Mouse (Mus musculus) bone marrow macrophage, adult 2 months (primary cell): Measurements from ENCODE around the gene Ilf3.

ENCODE experiments used
- CTCF ChIP-seq: IDR thresholded peaks from 2 replicates; pipeline ENCODE4 v1.5.1; 2012; ENCODE audit warnings: low read depth, mild to moderate bottlenecking, low read length, moderate library complexity
- POLR2A ChIP-seq: IDR thresholded peaks from 2 replicates; pipeline ENCODE4 v1.6.1; 2012; ENCODE audit warnings: mild to moderate bottlenecking, low read depth, low read length, borderline replicate concordance

DNA sequence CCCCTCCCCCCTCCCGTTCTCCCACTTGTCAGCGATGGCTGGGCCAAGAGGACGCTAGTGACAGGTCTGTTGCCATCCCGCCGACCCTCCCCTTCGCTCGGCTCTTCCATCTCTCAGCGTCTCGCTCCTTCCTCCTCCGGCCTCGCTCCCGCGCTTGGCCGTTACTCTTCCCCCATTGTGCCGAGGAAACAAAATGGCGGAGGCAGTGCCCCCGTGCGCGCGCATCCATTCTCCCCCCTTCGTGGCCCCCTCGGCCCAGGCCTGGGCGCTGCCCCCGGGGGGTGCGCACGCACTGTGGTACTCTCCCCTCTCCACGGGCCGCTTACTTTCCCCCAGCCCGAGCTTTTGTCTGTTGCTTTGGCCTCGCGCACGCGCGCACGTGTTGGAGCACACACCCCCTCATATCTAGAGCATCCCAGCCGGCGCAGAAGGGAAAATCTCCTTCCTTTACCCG, 487 bp downstream of the Ilf3 start:
- TF ChIP-seq POLR2A (no peak), CTCF (no peak)
